Mouse (Mus musculus): ENCODE data around the gene Nbdy. TPM values are rescaled to one million over a fixed set of nuclear protein-coding genes. Genes with fewer than 3 reads are reported as not detected.

The Nbdy gene
- polyA plus RNA-seq, 1 experiment from 2014 or later = 83.5 TPM

Other genes starting within 250 kb of the Nbdy start
- gene Ubqln2, start 225.4 kb upstream of the Nbdy start, polyA plus RNA-seq (2016; fragmentation: Nextera tagmentation; extraction: Ambion mirVana) = 42.8 and 42.9 TPM in 2 replicates
- gene Cypt3, start 165.0 kb upstream of the Nbdy start, polyA plus RNA-seq (2016; fragmentation: Nextera tagmentation; extraction: Ambion mirVana) = not detected in 2 replicates
- gene Kctd12b, start 27.2 kb upstream of the Nbdy start, polyA plus RNA-seq (2016; fragmentation: Nextera tagmentation; extraction: Ambion mirVana) = 3.0 and 3.7 TPM in 2 replicates
- gene Spin2c, start 108.6 kb downstream of the Nbdy start, polyA plus RNA-seq (2016; fragmentation: Nextera tagmentation; extraction: Ambion mirVana) = 14.3 and 14.7 TPM in 2 replicates